Mouse (Mus musculus) splenic B cell, adult 2 months (primary cell): Measurements from ENCODE around the gene A030003K21Rik.
"Not testable (repeated sequence)": the region's sequence is repeated elsewhere in the genome, so short reads cannot be mapped to it uniquely, and the experiment has no call there.

Experiments used
- DNase-seq: peaks from one replicate; pipeline ENCODE4 v3.0.0-alpha.2; 2011; ENCODE audit warnings: low read depth, low spot score
- H3K27me3 ChIP-seq: 2 replicates; pipeline ENCODE4 v1.6.1; 2012; ENCODE audit warnings: mild to moderate bottlenecking, low read length, moderate library complexity, mixed read lengths; ENCODE audit not compliant: control insufficient read depth, poor library complexity, insufficient read depth, severe bottlenecking
- H3K36me3 ChIP-seq: 2 replicates; pipeline ENCODE4 v1.6.1; 2012; ENCODE audit warnings: mild to moderate bottlenecking, low read length, moderate library complexity, mixed read lengths; ENCODE audit not compliant: control insufficient read depth, poor library complexity, insufficient read depth, severe bottlenecking

A030003K21Rik gene

GRCm38 (mm10) chr1:82946029-82946428 lies 2.8 kb upstream of the A030003K21Rik start:
- H3K27me3 ChIP-seq, DNase-seq, H3K36me3 ChIP-seq: not testable (repeated sequence)

DNA sequence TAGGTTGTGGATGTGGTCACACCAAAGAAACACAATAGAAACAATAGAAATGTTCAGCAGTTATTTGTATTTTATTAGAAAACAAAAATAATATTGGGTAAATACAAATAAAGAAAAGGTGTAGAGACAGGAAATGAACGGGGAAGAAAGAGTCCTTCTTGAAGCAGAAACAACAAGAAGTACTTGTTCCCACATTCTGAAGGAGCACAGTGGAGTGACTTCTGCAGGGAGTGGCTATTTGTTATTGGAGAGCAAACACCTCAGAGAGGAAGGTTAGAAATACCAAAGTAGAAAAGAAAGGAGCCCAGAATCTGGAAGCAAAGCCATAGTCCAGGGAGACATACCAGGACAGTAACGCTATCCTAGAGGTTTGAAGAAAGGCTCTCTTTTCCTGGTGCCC lies 683 bp downstream of the A030003K21Rik start:
- H3K27me3 ChIP-seq, H3K36me3 ChIP-seq, DNase-seq: not testable (repeated sequence)

- Histone ChIP-seq H3K36me3 (no peaks in the 10 kb centered on the region), H3K27me3 (no peaks in the 10 kb centered on the region)
- DNase-seq, result no peak
These were observed 4.5 kb downstream of the A030003K21Rik start for GRCm38 (mm10) chr1:82938666-82939065.

GRCm38 (mm10) chr1:82931326-82931725 lies 11.9 kb downstream of the A030003K21Rik start, which contains the start of gene Gm6217:
Gene Gm6217, minus strand, starts transcription at chr1:82931399.
- DNase-seq, H3K27me3 ChIP-seq, H3K36me3 ChIP-seq: not testable (repeated sequence)

DNA sequence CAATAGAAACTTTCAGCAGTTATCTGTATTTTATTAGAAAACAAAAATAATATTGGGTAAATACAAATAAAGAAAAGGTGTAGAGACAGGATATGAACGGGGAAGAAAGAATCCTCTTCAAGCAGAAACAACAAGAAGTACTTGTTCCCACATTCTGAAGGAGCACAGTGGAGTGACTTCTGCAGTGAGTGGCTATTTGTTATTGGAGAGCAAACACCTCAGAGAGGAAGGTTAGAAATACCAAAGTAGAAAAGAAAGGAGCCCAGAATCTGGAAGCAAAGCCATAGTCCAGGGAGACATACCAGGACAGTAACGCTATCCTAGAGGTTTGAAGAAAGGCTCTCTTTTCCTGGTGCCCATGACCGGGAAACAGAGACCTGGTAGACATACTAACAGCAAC lies 12.6 kb downstream of the A030003K21Rik start:
- not testable (repeated sequence) for DNase-seq, H3K36me3 ChIP-seq, H3K27me3 ChIP-seq

DNA sequence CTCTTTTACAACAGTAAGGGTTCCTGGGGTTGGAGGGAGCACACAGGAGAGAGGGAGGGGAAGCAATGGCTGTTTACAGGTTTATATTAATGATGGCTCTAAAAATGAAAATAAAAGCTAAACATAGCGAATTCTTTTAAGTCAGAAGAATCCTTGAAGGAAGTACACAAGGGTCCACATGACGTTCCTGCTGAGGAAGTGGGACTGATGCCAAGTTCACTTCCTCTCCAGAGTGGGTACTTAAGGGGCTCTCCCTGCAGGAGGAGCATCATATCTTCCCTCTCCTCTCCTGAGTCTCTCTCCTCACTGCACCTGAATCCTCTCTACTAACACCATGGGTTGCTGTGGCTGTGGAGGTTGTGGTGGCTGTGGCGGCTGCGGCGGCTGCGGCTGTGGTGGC lies 18.5 kb downstream of the A030003K21Rik start, which contains the start of gene A030014E15Rik:
TSS of gene A030014E15Rik (plus strand) at position 268 of the 400 bp plus-strand sequence.
- DNase-seq, result no peak
- Histone ChIP-seq H3K36me3 (no peaks in the 10 kb centered on the region), H3K27me3 (no peaks in the 10 kb centered on the region)

DNA sequence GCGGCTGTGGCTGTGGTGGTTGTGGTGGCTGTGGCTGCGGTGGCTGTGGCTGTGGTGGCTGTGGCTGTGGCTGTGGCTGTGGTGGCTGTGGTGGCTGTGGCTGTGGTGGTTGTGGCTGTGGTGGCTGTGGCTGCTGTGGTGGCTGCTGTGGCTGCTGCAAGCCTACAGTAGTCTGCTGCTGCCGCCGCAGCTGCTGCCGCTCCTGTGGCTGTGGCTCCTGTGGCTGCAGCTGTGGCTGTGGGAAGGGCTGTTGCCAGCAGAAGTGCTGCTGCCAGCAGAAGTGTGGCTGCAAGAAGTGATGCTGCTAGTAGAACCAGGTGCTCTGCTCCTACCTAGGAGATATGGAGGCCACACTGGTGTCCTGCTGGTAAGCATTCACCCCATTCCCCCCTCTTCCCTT lies 29.8 kb downstream of the A030003K21Rik start:
- not testable (repeated sequence) for H3K36me3 ChIP-seq, DNase-seq, H3K27me3 ChIP-seq

GRCm38 (mm10) chr1:82913025-82913424 lies 30.2 kb downstream of the A030003K21Rik start, which contains the start of gene A030005L19Rik:
Gene A030005L19Rik, plus strand, starts transcription at chr1:82913325.
- Histone ChIP-seq H3K27me3 (no peaks in the 10 kb centered on the region), H3K36me3 (no peaks in the 10 kb centered on the region)
- DNase-seq, result no peak

DNA sequence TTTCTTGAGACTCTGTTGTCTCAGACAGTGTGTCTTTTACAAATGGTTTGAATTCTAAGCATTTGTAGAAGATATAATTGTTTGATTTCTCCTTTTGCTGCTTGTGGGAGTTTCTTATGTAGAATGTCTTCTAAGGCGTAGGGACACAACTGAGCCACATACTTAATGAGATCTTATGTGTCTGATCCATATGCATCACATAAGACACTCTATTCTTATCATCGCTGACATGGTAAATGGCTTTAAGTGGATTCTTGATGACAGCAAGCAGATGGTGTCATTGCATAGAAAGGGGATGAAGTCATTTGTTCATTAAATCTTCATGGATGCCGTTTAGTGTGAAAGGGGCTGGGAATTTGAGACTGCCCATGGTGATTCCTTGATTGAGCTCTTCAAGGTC lies 37.3 kb downstream of the A030003K21Rik start:
- Histone ChIP-seq H3K36me3 (no peaks in the 10 kb centered on the region), H3K27me3 (no peaks in the 10 kb centered on the region)
- DNase-seq, result no peak

- H3K36me3 ChIP-seq, result peaks cover 2% of the 10 kb centered on the region; the same call in 1 of the 2 replicates
- no peaks in the 10 kb centered on the region for H3K27me3 ChIP-seq
- no peak for DNase-seq
These were observed 42.0 kb downstream of the A030003K21Rik start for GRCm38 (mm10) chr1:82901201-82901600.

DNA sequence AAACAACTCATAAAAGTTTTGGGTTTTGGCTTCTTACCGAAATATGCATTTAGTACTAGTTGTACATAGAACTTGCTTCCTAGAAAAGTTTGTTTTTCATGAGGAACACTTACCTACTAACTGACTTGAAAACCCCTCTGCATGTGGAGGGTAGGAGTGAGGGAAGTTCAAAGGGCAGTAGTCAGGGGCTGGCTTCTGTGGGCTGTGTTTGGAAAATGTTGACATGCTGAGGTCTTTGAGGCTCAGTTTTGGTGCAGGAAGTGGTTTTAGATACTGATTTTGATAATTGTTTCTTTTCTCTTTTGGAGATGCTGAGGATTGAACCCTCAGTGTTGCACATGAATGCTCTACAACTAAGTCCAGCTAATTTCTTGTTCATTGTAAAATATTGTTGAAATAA lies 42.6 kb downstream of the A030003K21Rik start:
- Histone ChIP-seq H3K27me3 (no peaks in the 10 kb centered on the region), H3K36me3 (peaks cover 2% of the 10 kb centered on the region; the same call in 1 of the 2 replicates)
- no peak for DNase-seq

DNA sequence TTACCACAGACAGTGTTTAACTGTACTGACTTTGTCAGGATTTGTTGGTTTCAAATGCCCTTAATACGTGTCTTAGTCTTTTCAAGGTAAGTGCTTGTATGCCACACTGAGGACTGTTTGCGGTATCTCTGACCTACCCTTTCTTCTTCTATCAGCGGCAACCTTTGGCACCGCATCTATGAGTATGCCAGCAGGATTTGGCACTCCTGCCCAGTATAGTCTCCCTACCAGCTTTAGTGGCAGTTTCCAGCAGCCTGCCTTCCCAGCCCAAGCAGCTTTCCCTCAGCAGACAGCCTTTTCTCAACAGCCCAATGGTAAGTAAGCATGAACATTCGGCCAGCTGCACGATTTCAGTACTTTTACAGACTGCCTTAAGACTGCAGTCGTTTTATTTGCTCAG lies 49.9 kb downstream of the A030003K21Rik start:
- peaks cover 6% of the 10 kb centered on the region for H3K36me3 ChIP-seq
- no peak for DNase-seq

More for the DNA sequence above, 49.9 kb downstream of the A030003K21Rik start:
- H3K27me3 ChIP-seq, result no peaks in the 10 kb centered on the region
